Mouse (Mus musculus) C2C12 (cell line): Measurements from ENCODE around the gene Chrm5. TPM values are rescaled to one million over a fixed set of nuclear protein-coding genes. Genes with fewer than 3 reads are reported as not detected.

ENCODE experiments used
- H3K27me3 ChIP-seq: one replicate; pipeline ENCODE4 v1.6.1; 2011; ENCODE audit not compliant: control insufficient read depth, insufficient read depth, insufficient read length
- H3K36me3 ChIP-seq: one replicate; pipeline ENCODE4 v1.6.1; 2011; ENCODE audit not compliant: control insufficient read depth, insufficient read depth
- H3K4me3 ChIP-seq: one replicate; pipeline ENCODE4 v1.5.1; 2011; ENCODE audit warnings: mild to moderate bottlenecking, control low read depth; ENCODE audit not compliant: poor library complexity, insufficient read depth, severe bottlenecking
- H3K79me2 ChIP-seq: one replicate; pipeline ENCODE4 v1.6.1; 2011; ENCODE audit not compliant: control insufficient read depth, insufficient read depth
- H3K79me3 ChIP-seq: one replicate; pipeline ENCODE4 v1.6.1; 2011; ENCODE audit warnings: low read depth, control low read depth
- H3ac ChIP-seq: one replicate; pipeline ENCODE3; 2011; ENCODE audit warnings: low read depth; ENCODE audit not compliant: control insufficient read depth, insufficient read length
- CEBPB ChIP-seq: IDR thresholded peaks from one replicate; pipeline ENCODE4 v1.6.1; 2011; ENCODE audit warnings: low read depth, mild to moderate bottlenecking, control low read depth, moderate library complexity
- CTCF ChIP-seq: IDR thresholded peaks from one replicate; pipeline ENCODE4 v1.5.1; 2011; ENCODE audit not compliant: control insufficient read depth, insufficient read depth, insufficient read length
- FOSL1 ChIP-seq: IDR thresholded peaks from one replicate; pipeline ENCODE4 v1.8.0; 2011; ENCODE audit warnings: mild to moderate bottlenecking, low read length; ENCODE audit not compliant: poor library complexity, insufficient read depth, severe bottlenecking
- MAX ChIP-seq: IDR thresholded peaks from one replicate; pipeline ENCODE4 v1.6.1; 2011; ENCODE audit warnings: mild to moderate bottlenecking, control low read depth
- MYOD1 ChIP-seq: IDR thresholded peaks from one replicate; pipeline ENCODE4 v1.6.1; 2011; ENCODE audit warnings: low read depth; ENCODE audit not compliant: control insufficient read depth, insufficient read length
- MYOG ChIP-seq: IDR thresholded peaks from one replicate; pipeline ENCODE4 v1.6.1; 2011; ENCODE audit not compliant: control insufficient read depth, insufficient read length; ENCODE audit errors: extremely low read depth
- USF1 ChIP-seq: IDR thresholded peaks from one replicate; pipeline ENCODE4 v1.6.1; 2011; ENCODE audit warnings: low read depth, mild to moderate bottlenecking, control low read depth, moderate library complexity
- polyA plus RNA-seq: library from polyadenylated mRNA; unstranded; fragments of >200 nt; fragmentation: generic; extraction: Trizol; gene quantifications from one replicate; pipeline ENCODE4 v1.2.1, GENCODE M21; 2012; ENCODE audit warnings: missing spikeins

Chrm5 gene
- polyA plus RNA-seq, 1 experiment: not detected

GRCm38 (mm10) chr2:112497851-112498250, 17.3 kb upstream of the Chrm5 start:
- Histone ChIP-seq H3K36me3 (peaks cover 8% of the 10 kb centered on the region), H3K27me3 (no peaks in the 10 kb centered on the region), H3K4me3 (no peak overlapping the region), H3K79me3 (peaks cover 9% of the 10 kb centered on the region), H3ac (no peak overlapping the region), H3K79me2 (peaks cover 44% of the 10 kb centered on the region)
- TF ChIP-seq FOSL1: no peak
- TF ChIP-seq MYOD1: no peak
- TF ChIP-seq MYOG: no peak
- TF ChIP-seq CEBPB: no peak
- TF ChIP-seq USF1: no peak
- no peak for TF ChIP-seq CTCF
- no peak for TF ChIP-seq MAX

- H3K36me3 ChIP-seq: peaks cover 8% of the 10 kb centered on the region
- peaks cover 6% of the 10 kb centered on the region for H3K79me3 ChIP-seq
- peak overlapping the region; percentile 96 for H3ac ChIP-seq
- no peaks in the 10 kb centered on the region for H3K27me3 ChIP-seq
- H3K4me3 ChIP-seq: peak overlapping the region; percentile 64
- TF ChIP-seq FOSL1 (no peak), MAX (no peak), MYOG (no peak), USF1 (no peak)
- H3K79me2 ChIP-seq: peaks cover 39% of the 10 kb centered on the region
Observed at GRCm38 (mm10) chr2:112493539-112494260, 13.1 kb upstream of the Chrm5 start.

GRCm38 (mm10) chr2:112492856-112493538, 12.4 kb upstream of the Chrm5 start, which contains the start of gene Aven:
Gene Aven (plus strand): TSS chr2:112492964.
- H3K79me3 ChIP-seq: peaks cover 6% of the 10 kb centered on the region
- H3K79me2 ChIP-seq: peaks cover 36% of the 10 kb centered on the region
- no peak for TF ChIP-seq FOSL1
- TF ChIP-seq CTCF: no peak
- TF ChIP-seq CEBPB: no peak
- no peak for TF ChIP-seq USF1
- TF ChIP-seq MAX: peak; percentile 46
- peak within 1 kb of the TSS; percentile 96 for H3ac ChIP-seq
- H3K36me3 ChIP-seq: peaks cover 8% of the 10 kb centered on the region
- H3K27me3 ChIP-seq: no peaks in the 10 kb centered on the region
- H3K4me3 ChIP-seq: peak within 1 kb of the TSS; percentile 64

GRCm38 (mm10) chr2:112492431-112492855, 11.9 kb upstream of the Chrm5 start:
- H3K36me3 ChIP-seq: peaks cover 7% of the 10 kb centered on the region

GRCm38 (mm10) chr2:112491629-112492028, 11.1 kb upstream of the Chrm5 start:
- Histone ChIP-seq H3K79me3 (peaks cover 3% of the 10 kb centered on the region), H3K79me2 (peaks cover 26% of the 10 kb centered on the region), H3ac (no peak overlapping the region), H3K4me3 (no peak overlapping the region), H3K36me3 (no peaks in the 10 kb centered on the region), H3K27me3 (no peaks in the 10 kb centered on the region)
- TF ChIP-seq CTCF: no peak
- TF ChIP-seq FOSL1: no peak

More at GRCm38 (mm10) chr2:112492431-112492855, 11.9 kb upstream of the Chrm5 start:
- H3K79me3 ChIP-seq: peaks cover 6% of the 10 kb centered on the region
- H3ac ChIP-seq: peak overlapping the region; percentile 96
- peaks cover 33% of the 10 kb centered on the region for H3K79me2 ChIP-seq
- TF ChIP-seq USF1: no peak
- TF ChIP-seq CEBPB: peak; percentile 26
- H3K4me3 ChIP-seq: peak overlapping the region; percentile 64
- H3K27me3 ChIP-seq: no peaks in the 10 kb centered on the region

- Histone ChIP-seq H3K4me3 (no peak overlapping the region), H3ac (no peak overlapping the region), H3K79me2 (peaks cover 18% of the 10 kb centered on the region), H3K27me3 (no peaks in the 10 kb centered on the region), H3K79me3 (peaks cover 3% of the 10 kb centered on the region), H3K36me3 (no peaks in the 10 kb centered on the region)
- TF ChIP-seq MAX (no peak), MYOD1 (no peak), FOSL1 (no peak), CEBPB (no peak), CTCF (no peak), USF1 (no peak), MYOG (no peak)
Observed at GRCm38 (mm10) chr2:112490483-112491196, 10.1 kb upstream of the Chrm5 start.
